Comparison of ENCODE assay signal across 29 mouse cellular contexts in the genomic region with DNA sequence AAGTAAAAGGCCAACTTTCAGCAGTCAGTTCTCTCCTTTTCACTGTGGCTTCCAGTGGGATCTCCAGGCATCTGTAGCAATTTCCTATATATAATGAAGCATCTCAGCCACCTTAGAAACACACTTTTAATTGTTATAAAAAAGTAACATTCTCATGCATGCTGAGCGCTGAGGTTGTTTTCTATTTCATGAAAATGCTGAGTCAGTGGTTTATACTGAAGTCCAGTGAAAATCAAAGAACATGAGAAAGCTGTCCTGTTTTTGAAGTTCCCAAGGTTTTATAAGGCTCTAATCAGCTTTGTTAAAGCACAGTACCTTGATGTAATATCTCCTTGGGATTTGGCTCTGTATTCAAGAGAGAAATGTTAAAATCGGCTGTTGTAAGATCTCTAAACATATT.
"Had no signal": no experiment of that assay in that cellular context is flagged by ENCODE, and none has a peak within 500 bp of the region (broad histone marks: within the 10 kb centered on the region; RNA-seq: fewer than 3 reads in every experiment).

No protein-coding gene starts in this region.

- H3K4me2 ChIP-seq: limb, embryonic 12.5 days; limb, embryonic 13.5 days; limb, embryonic 15.5 days; liver, embryonic 11.5 days; liver, embryonic 12.5 days; liver, embryonic 13.5 days; liver, embryonic 15.5 days; lung, embryonic 14.5 days; lung, embryonic 15.5 days; midbrain, embryonic 11.5 days; midbrain, embryonic 12.5 days; midbrain, embryonic 13.5 days; midbrain, embryonic 15.5 days had no signal

- H3K27ac ChIP-seq: limb, embryonic 10.5 days; limb, embryonic 12.5 days; limb, embryonic 13.5 days; limb, embryonic 15.5 days; liver, embryonic 12.5 days; liver, embryonic 13.5 days; liver, embryonic 14.5 days; liver, embryonic 15.5 days; lung, embryonic 15.5 days; macrophage; midbrain, embryonic 10.5 days; midbrain, embryonic 12.5 days; midbrain, embryonic 13.5 days; midbrain, embryonic 15.5 days had no signal

- H3K27me3 ChIP-seq: limb, embryonic 12.5 days; limb, embryonic 13.5 days; limb, embryonic 15.5 days; liver, embryonic 12.5 days; liver, embryonic 13.5 days; liver, embryonic 15.5 days; lung, embryonic 15.5 days; megakaryocyte, embryonic 14.5 days had no signal

- H3K4me3 ChIP-seq: limb, embryonic 10.5 days; limb, embryonic 12.5 days; limb, embryonic 13.5 days; limb, embryonic 15.5 days; liver, embryonic 12.5 days; liver, embryonic 13.5 days; liver, embryonic 15.5 days; lung, embryonic 15.5 days; megakaryocyte, embryonic 14.5 days; midbrain, embryonic 10.5 days; midbrain, embryonic 12.5 days; midbrain, embryonic 13.5 days; midbrain, embryonic 15.5 days; myocyte had no signal

- H3K9ac ChIP-seq: limb, embryonic 12.5 days; limb, embryonic 13.5 days; limb, embryonic 15.5 days; liver, embryonic 12.5 days; liver, embryonic 13.5 days; liver, embryonic 14.5 days; liver, embryonic 15.5 days; liver, postnatal 0 days; lung, embryonic 14.5 days; lung, embryonic 15.5 days; midbrain, embryonic 12.5 days; midbrain, embryonic 13.5 days; midbrain, embryonic 15.5 days had no signal

- DNase-seq: left cerebral cortex, postnatal 4 days; liver; liver, embryonic 13.5 days; liver, postnatal 0 days; lung, adult 18-20 months; lung, adult 2 months; lung, embryonic 14.5 days; lung, postnatal 10 days; lung, postnatal 14 days; lung, postnatal 36 days; lung, postnatal 4 days; midbrain, embryonic 14.5 days had no signal

- H3K9me3 ChIP-seq: limb, embryonic 10.5 days; limb, embryonic 12.5 days; limb, embryonic 13.5 days; limb, embryonic 15.5 days; liver, embryonic 12.5 days; liver, embryonic 13.5 days; liver, embryonic 15.5 days; lung, embryonic 15.5 days; megakaryocyte, embryonic 14.5 days; midbrain, embryonic 10.5 days; midbrain, embryonic 12.5 days; midbrain, embryonic 13.5 days; midbrain, embryonic 15.5 days had no signal

- H3K36me3 ChIP-seq: limb, embryonic 10.5 days; limb, embryonic 12.5 days; limb, embryonic 13.5 days; limb, embryonic 15.5 days; liver, embryonic 12.5 days; liver, embryonic 13.5 days; liver, embryonic 15.5 days; lung, embryonic 15.5 days; midbrain, embryonic 10.5 days; midbrain, embryonic 12.5 days; midbrain, embryonic 13.5 days; midbrain, embryonic 15.5 days had no signal

- H3K4me1 ChIP-seq: limb, embryonic 10.5 days; limb, embryonic 12.5 days; limb, embryonic 13.5 days; limb, embryonic 15.5 days; liver, embryonic 12.5 days; liver, embryonic 13.5 days; liver, embryonic 15.5 days; lung, embryonic 15.5 days; megakaryocyte, embryonic 14.5 days; midbrain, embryonic 10.5 days; midbrain, embryonic 12.5 days; midbrain, embryonic 13.5 days; midbrain, embryonic 15.5 days had no signal
